Mouse (Mus musculus) thymus, postnatal 14 days (tissue): ENCODE measurements around the gene Pemt.

Experiments used
- DNase-seq: peaks from one replicate; pipeline ENCODE4 v3.0.0; 2021

The Pemt gene

GRCm38 (mm10) chr11:59941391-59941790 is 104.9 kb downstream of the Pemt start:
- DNase-seq = no peak

GRCm38 (mm10) chr11:59940645-59941044 is 105.6 kb downstream of the Pemt start:
- DNase-seq = no peak

- DNase-seq = no peak
Observed at GRCm38 (mm10) chr11:59939821-59940220, 106.5 kb downstream of the Pemt start.

GRCm38 (mm10) chr11:59937615-59938014 is 108.7 kb downstream of the Pemt start:
- no peak for DNase-seq

- no peak for DNase-seq
Observed at GRCm38 (mm10) chr11:59937023-59937422, 109.3 kb downstream of the Pemt start.

GRCm38 (mm10) chr11:59933943-59934342 is 112.3 kb downstream of the Pemt start:
- DNase-seq = no peak

GRCm38 (mm10) chr11:59932560-59933337 is 113.5 kb downstream of the Pemt start:
- no peak for DNase-seq

GRCm38 (mm10) chr11:59930031-59930430 is 116.3 kb downstream of the Pemt start:
- no peak for DNase-seq

GRCm38 (mm10) chr11:59921265-59921664 is 125.0 kb downstream of the Pemt start:
- DNase-seq = no peak
